Mouse (Mus musculus) kidney, embryonic 14.5 days (tissue): Measurements from ENCODE around the gene Calr3. TPM values are rescaled to one million over a fixed set of nuclear protein-coding genes. Genes with fewer than 3 reads are reported as not detected.

Source experiments
- ATAC-seq: fragments of 200-750 bp; cut with Nextera tagmentation; 2 replicates; pipeline ENCODE4 v1.8.0; 2017; ENCODE audit warnings: moderate number of reproducible peaks, mild to moderate bottlenecking, moderate TSS enrichment, moderate library complexity; ENCODE audit not compliant: low FRiP score, low TSS enrichment
- H3K27ac ChIP-seq: fragments of 300-500 bp; sonication (generic); 2 replicates; pipeline ENCODE4 v1.5.1; 2014; ENCODE audit warnings: low read depth, mild to moderate bottlenecking, low read length, moderate library complexity, mixed read lengths
- H3K27me3 ChIP-seq: fragments of 300-500 bp; sonication (generic); 2 replicates; pipeline ENCODE4 v1.6.1; 2014; ENCODE audit warnings: mild to moderate bottlenecking, low read length; ENCODE audit not compliant: control insufficient read depth, insufficient read depth
- H3K36me3 ChIP-seq: fragments of 300-500 bp; sonication (generic); 2 replicates; pipeline ENCODE4 v1.6.1; 2014; ENCODE audit warnings: low read length, mixed read lengths; ENCODE audit not compliant: control insufficient read depth, insufficient read depth
- H3K4me1 ChIP-seq: fragments of 300-500 bp; sonication (generic); 2 replicates; pipeline ENCODE4 v1.6.1; 2014; ENCODE audit warnings: low read length, mixed read lengths; ENCODE audit not compliant: control insufficient read depth, insufficient read depth
- H3K4me2 ChIP-seq: fragments of 300-500 bp; sonication (generic); replicated peaks from 2 replicates; pipeline ENCODE4 v1.6.1; 2014; ENCODE audit warnings: low read depth, mild to moderate bottlenecking, low read length
- H3K4me3 ChIP-seq: fragments of 300-500 bp; sonication (generic); 2 replicates; pipeline ENCODE4 v1.5.1; 2014; ENCODE audit warnings: mild to moderate bottlenecking, low read length
- H3K9ac ChIP-seq: fragments of 300-500 bp; sonication (generic); 2 replicates; pipeline ENCODE4 v1.6.1; 2014; ENCODE audit warnings: low read depth, mild to moderate bottlenecking, low read length, moderate library complexity
- H3K9me3 ChIP-seq: fragments of 300-500 bp; sonication (generic); 2 replicates; pipeline ENCODE4 v1.6.1; 2016; ENCODE audit warnings: low read length; ENCODE audit not compliant: control insufficient read depth
- WGBS: fragments of 180-500 bp; shearing (Covaris S2); extraction: QIAGEN DNeasy Blood & Tissue Kit; methylation state at CpG from one replicate; pipeline ENCODE4 v1.1.7; 2014; 5-methylcytosine and 5-hydroxymethylcytosine counted together
- microRNA-seq: library from miRNA; unstranded; fragments of <30 nt; microRNA quantifications from one replicate; pipeline ENCODE4, GENCODE M21; 2016
- polyA plus RNA-seq: library from polyadenylated mRNA; unstranded; fragments of >200 nt; fragmentation: Nextera tagmentation; extraction: Ambion mirVana; gene quantifications from 2 replicates; pipeline ENCODE4 v1.2.1, GENCODE M21; 2014

Gene Calr3
- polyA plus RNA-seq, 1 experiment from 2014 or later: 1.6 TPM

DNA sequence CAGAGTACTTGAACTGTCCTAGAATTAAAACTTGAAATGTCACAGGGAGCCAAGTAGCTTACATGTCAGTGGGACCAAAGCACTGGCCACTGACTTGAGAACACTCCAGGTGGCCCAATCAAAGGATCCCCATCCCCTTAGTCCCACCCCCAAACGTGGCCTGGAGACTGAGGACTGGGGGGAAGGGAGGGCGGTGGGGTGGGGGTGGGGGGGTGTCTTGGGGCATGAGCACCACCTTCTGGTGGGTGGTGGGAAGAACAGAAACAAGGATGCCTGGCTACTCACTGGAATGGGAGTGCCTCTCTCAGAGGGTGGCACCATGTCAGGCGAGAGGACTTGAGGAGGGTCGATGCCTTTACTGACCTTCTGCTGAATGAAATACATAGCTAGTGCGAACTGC is 61.3 kb downstream of the Calr3 start:
- no peaks in the 10 kb centered on the region for H3K27me3 ChIP-seq
- no peaks in the 10 kb centered on the region for H3K4me1 ChIP-seq
- H3K4me2 ChIP-seq: no peak overlapping the region
- H3K4me3 ChIP-seq: no peak overlapping the region
- H3K9ac ChIP-seq: no peak overlapping the region
- peaks cover 98% of the 10 kb centered on the region for H3K36me3 ChIP-seq
- ATAC-seq: no peak
- H3K27ac ChIP-seq: no peak overlapping the region
- 60% methylated on average over 4 of the region's 5 CpGs for WGBS
- H3K9me3 ChIP-seq: no peaks in the 10 kb centered on the region

DNA sequence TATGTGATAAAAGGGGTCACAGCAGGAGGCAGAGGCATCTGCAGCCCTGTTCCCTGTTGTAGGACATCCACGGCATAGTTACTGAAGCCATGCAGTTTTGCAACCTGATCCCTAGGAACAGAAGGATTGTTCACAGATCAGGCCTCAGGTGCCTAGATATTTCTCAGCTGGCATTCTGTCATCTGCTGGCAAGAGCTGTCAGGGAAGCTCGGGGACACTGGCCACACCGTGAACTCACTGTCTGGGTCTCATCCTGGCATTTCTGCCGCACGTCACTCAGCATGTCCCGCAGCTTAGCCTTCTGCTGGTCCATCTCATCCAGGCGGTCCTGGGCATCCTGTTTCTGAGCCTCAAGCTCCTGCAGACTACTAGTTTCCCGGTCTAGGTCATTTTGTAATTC is 63.0 kb downstream of the Calr3 start:
- no peaks in the 10 kb centered on the region for H3K9me3 ChIP-seq
- no peak for ATAC-seq
- no peak overlapping the region for H3K4me2 ChIP-seq
- H3K9ac ChIP-seq: no peak overlapping the region
- 86% methylated on average over 8 of the region's 8 CpGs for WGBS
- H3K4me1 ChIP-seq: no peaks in the 10 kb centered on the region
- H3K36me3 ChIP-seq: peaks cover 98% of the 10 kb centered on the region
- H3K27me3 ChIP-seq: no peaks in the 10 kb centered on the region
- no peak overlapping the region for H3K4me3 ChIP-seq
- no peak overlapping the region for H3K27ac ChIP-seq

DNA sequence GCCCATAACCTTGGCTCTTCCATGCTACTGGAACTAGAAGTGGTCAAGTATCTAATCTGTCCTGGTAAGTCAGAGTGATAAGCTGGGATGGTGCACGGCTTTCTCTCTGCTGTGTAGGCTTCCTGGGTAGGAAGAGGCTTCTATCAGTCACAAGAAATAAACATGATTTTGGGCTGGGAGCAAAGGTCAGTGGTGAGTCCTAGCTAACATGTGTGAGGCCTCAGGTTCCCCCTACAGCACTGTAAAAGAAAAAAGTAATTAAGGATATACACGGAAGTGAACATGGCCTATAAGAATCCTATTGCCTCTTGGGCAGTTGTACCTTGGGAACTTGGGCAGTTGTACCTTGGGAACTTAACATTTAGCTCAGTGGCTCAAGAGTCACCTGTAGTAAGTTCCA is 66.8 kb downstream of the Calr3 start:
- Histone ChIP-seq H3K4me2 (no peak overlapping the region), H3K4me3 (no peak overlapping the region), H3K9ac (no peak overlapping the region), H3K36me3 (peaks cover 92% of the 10 kb centered on the region), H3K9me3 (no peaks in the 10 kb centered on the region), H3K27me3 (no peaks in the 10 kb centered on the region), H3K4me1 (no peaks in the 10 kb centered on the region), H3K27ac (no peak overlapping the region)
- no peak for ATAC-seq
- 92% methylated on average over 2 of the region's 2 CpGs for WGBS

DNA sequence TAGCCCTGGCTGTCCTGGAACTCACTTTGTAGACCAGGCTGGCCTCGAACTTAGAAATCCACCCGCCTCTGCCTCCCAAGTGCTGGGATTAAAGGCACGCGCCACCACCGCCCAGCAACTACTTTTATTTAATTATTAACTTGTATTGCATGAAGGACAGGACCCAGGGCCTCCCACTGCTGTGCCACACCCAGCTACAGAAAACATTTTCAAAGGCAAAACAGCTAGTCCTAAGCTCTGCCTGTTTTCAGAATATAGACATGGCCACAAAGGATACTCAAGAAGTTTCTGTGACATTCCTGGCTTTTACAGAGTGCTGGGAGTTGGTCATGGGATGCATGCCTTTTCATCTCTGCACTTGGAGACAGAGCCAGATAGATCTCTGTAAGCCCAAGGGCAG is 67.4 kb downstream of the Calr3 start:
- Histone ChIP-seq H3K9ac (no peak overlapping the region), H3K4me3 (no peak overlapping the region), H3K27me3 (no peaks in the 10 kb centered on the region), H3K4me1 (no peaks in the 10 kb centered on the region), H3K9me3 (no peaks in the 10 kb centered on the region), H3K36me3 (peaks cover 92% of the 10 kb centered on the region), H3K27ac (no peak overlapping the region), H3K4me2 (no peak overlapping the region)
- WGBS: 94% methylated on average over 5 of the region's 5 CpGs
- no peak for ATAC-seq

DNA sequence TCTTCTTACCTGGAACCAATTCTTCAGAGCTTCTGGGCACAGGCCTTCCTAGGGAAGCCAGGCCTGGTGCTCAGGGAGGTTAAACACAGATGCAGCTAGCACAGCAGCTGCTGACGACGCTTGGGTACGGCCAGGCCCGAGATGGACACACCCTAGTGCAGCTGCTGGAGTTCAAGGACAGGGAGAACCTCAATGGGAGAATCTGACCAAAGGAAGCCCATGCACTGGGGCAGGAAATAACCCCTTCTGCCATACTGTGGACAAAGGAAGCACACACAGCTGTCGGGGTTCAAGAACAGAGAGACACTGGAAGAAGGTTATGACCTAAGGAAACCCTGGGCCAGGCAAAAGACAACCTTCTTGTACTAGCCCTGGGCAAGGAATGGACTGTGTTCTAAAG is 68.5 kb downstream of the Calr3 start:
- WGBS: 84% methylated on average over 5 of the region's 5 CpGs
- no peaks in the 10 kb centered on the region for H3K4me1 ChIP-seq
- H3K36me3 ChIP-seq: peaks cover 91% of the 10 kb centered on the region
- no peaks in the 10 kb centered on the region for H3K9me3 ChIP-seq
- H3K4me2 ChIP-seq: no peak overlapping the region
- H3K9ac ChIP-seq: no peak overlapping the region
- H3K27ac ChIP-seq: no peak overlapping the region
- no peak overlapping the region for H3K4me3 ChIP-seq
- ATAC-seq: no peak; the same call in 1 of the 2 replicates
- no peaks in the 10 kb centered on the region for H3K27me3 ChIP-seq

Small RNA genes within 50 kb of the gene (microRNA-seq; reads per million reads assigned to microRNA genes)
- 1.5 reads per million for gene Mir7068

Other genes starting within 250 kb of the Calr3 start
- not detected in 2 replicates for gene Cib3, start 231.0 kb downstream of the Calr3 start, polyA plus RNA-seq
- gene Gm11034, start 230.2 kb downstream of the Calr3 start, polyA plus RNA-seq: not detected in 2 replicates
- gene Fam32a, start 224.1 kb downstream of the Calr3 start, polyA plus RNA-seq: 61.3 and 68.8 TPM in 2 replicates
- gene Ap1m1, start 203.9 kb downstream of the Calr3 start, polyA plus RNA-seq: 110 and 125 TPM in 2 replicates
- 32.7 and 38.4 TPM in 2 replicates for gene Gm10282, start 138.6 kb downstream of the Calr3 start, polyA plus RNA-seq
- gene Klf2, start 124.8 kb downstream of the Calr3 start, polyA plus RNA-seq: 12.1 and 13.9 TPM in 2 replicates
- 40.7 and 72.3 TPM in 2 replicates for gene Eps15l1, start 22.4 kb downstream of the Calr3 start, polyA plus RNA-seq
- 13.9 and 14.6 TPM in 2 replicates for gene 1700030K09Rik, start within 50 bp of the Calr3 start, polyA plus RNA-seq
- 57.0 and 72.0 TPM in 2 replicates for gene Cherp, start 31.4 kb upstream of the Calr3 start, polyA plus RNA-seq
- gene Slc35e1, start 48.7 kb upstream of the Calr3 start, polyA plus RNA-seq: 10.8 and 19.7 TPM in 2 replicates
- 11.1 and 15.8 TPM in 2 replicates for gene Med26, start 104.4 kb upstream of the Calr3 start, polyA plus RNA-seq
- 129 and 142 TPM in 2 replicates for gene Smim7, start 127.2 kb upstream of the Calr3 start, polyA plus RNA-seq
- 13.5 and 17.0 TPM in 2 replicates for gene Tmem38a, start 128.2 kb upstream of the Calr3 start, polyA plus RNA-seq
- gene Nwd1, start 202.8 kb upstream of the Calr3 start, polyA plus RNA-seq: not detected in 2 replicates